Mouse (Mus musculus) G1E (cell line): ENCODE data around the gene Ppp2r5d. TPM values are rescaled to one million over a fixed set of nuclear protein-coding genes. Genes with fewer than 3 reads are reported as not detected.

Experiments used
- ATAC-seq: 2 replicates; pipeline ENCODE4 v1.8.0; 2016; ENCODE audit warnings: mild to moderate bottlenecking; ENCODE audit not compliant: insufficient number of reproducible peaks, poor library complexity, low FRiP score, severe bottlenecking; ENCODE audit errors: extremely low read depth
- DNase-seq: peaks from one replicate; pipeline ENCODE4 v3.0.0; 2012; ENCODE audit warnings: low spot score
- H3K27me3 ChIP-seq: 2 replicates; pipeline ENCODE4 v1.6.1; 2012; ENCODE audit warnings: mild to moderate bottlenecking, low read length, inconsistent platforms; ENCODE audit not compliant: insufficient read depth
- H3K36me3 ChIP-seq: replicated peaks from 2 replicates; pipeline ENCODE3; 2012; ENCODE audit warnings: mild to moderate bottlenecking, inconsistent platforms
- H3K4me1 ChIP-seq: 2 replicates; pipeline ENCODE4 v1.6.1; 2012; ENCODE audit warnings: low read depth, low read length, inconsistent platforms, mixed read lengths; ENCODE audit not compliant: insufficient read depth
- H3K4me3 ChIP-seq: 2 replicates; pipeline ENCODE4 v1.5.1; 2012; ENCODE audit warnings: low read depth, mild to moderate bottlenecking, inconsistent platforms, low read length, moderate library complexity, mixed read lengths
- H3K9me3 ChIP-seq: replicated peaks from 2 replicates; pipeline ENCODE4 v1.6.1; 2012; ENCODE audit warnings: inconsistent platforms
- CTCF ChIP-seq: IDR thresholded peaks from 2 replicates; pipeline ENCODE4 v1.5.1; 2012; ENCODE audit warnings: low read depth, low read length, inconsistent platforms, mixed read lengths
- GATA1 ChIP-seq: IDR thresholded peaks from 2 replicates; pipeline ENCODE4 v1.6.1; 2012; ENCODE audit warnings: borderline replicate concordance, low read length, inconsistent platforms, mixed read lengths
- GATA2 ChIP-seq: IDR thresholded peaks from 2 replicates; pipeline ENCODE4 v1.6.1; 2012; ENCODE audit warnings: low read depth, low read length, inconsistent platforms, borderline replicate concordance
- POLR2AphosphoS5 ChIP-seq: IDR thresholded peaks from 2 replicates; pipeline ENCODE4 v1.6.1; 2012; ENCODE audit warnings: low read depth, low read length, inconsistent platforms; ENCODE audit not compliant: insufficient replicate concordance
- TAL1 ChIP-seq: conservative IDR thresholded peaks from 2 replicates; pipeline ENCODE4 v1.6.1; 2012; ENCODE audit warnings: low read depth, low read length, inconsistent platforms, mixed read lengths
- polyA plus RNA-seq: library from polyadenylated mRNA; stranded (reverse); fragments of >175 nt; gene quantifications from 2 replicates; pipeline ENCODE4 v1.2.3, GENCODE M21; 2012
- total RNA-seq, 2 experiments: library from RNA; stranded (forward) in 1 of 2; stranded (reverse) in 1 of 2; fragments of 200-1000 nt in 1 of 2; fragments of >200 nt in 1 of 2; fragmentation: Nextera tagmentation in 1 of 2; gene quantifications; 2 replicates each; pipeline ENCODE4 v1.2.3; 2014 to 2017

Ppp2r5d gene
- total and polyA plus RNA-seq, 3 experiments = 33.9 to 78.5 (median 55.2) TPM

DNA sequence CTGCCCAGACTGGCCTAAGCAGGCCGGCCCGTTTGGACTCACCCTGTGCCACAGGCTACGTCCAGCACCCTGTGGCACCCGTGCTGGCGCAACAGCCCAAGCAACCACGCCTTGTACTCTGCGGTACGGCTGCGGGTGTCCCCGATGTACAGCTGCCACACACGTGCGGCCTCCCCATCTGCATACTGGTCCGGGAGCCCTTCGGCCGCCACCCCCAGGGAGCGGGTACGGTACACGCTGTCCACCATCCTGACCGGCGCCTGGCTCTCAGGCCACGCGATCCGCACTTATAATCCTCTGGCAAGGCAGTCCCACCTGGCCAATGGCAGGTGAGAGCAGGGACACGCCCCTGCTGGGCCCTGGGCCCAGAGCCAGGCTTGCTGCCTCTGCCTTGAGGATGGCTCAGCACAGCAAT lies 24.0 kb upstream of the Ppp2r5d start, which contains the start of gene Gnmt:
TSS of gene Gnmt (minus strand) at position 265 of the 415 bp plus-strand sequence.
- Histone ChIP-seq H3K4me1 (peaks cover 5% of the 10 kb centered on the region), H3K4me3 (no peak within 1 kb of the TSS), H3K36me3 (peaks cover 39% of the 10 kb centered on the region), H3K27me3 (peaks cover 8% of the 10 kb centered on the region; the same call in 1 of the 2 replicates), H3K9me3 (no peaks in the 10 kb centered on the region)
- ATAC-seq (no peak), DNase-seq (no peak)
- TF ChIP-seq GATA2 (no peak), POLR2AphosphoS5 (no peak), GATA1 (no peak), TAL1 (no peak), CTCF (no peak)

DNA sequence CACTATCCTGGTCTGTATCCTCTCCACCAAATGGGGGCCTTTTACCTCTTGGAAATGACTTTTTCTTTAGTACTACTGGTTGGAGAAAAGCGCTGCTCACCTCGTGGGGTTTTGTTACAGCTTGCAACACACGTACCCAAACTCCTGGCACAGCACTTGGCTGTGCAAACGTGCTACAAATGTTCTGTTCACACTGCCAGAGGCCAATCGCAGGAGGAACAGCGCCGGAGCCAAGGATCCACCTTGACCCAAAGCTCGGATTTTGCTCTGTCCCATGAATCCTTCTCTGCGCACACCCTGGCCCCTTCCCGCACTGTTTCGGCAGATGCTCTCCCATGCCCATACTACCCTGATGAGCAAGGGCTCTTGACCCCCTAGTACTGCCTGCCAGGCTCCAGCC lies 23.6 kb upstream of the Ppp2r5d start:
- TF ChIP-seq GATA2 = no peak
- no peak for TF ChIP-seq POLR2AphosphoS5
- TF ChIP-seq GATA1 = no peak
- TF ChIP-seq TAL1 = no peak
- no peak for TF ChIP-seq CTCF
- peaks cover 4% of the 10 kb centered on the region for H3K4me1 ChIP-seq
- no peak for DNase-seq
- no peak for ATAC-seq
- H3K36me3 ChIP-seq = peaks cover 39% of the 10 kb centered on the region
- H3K4me3 ChIP-seq = no peak overlapping the region
- H3K27me3 ChIP-seq = peaks cover 8% of the 10 kb centered on the region; the same call in 1 of the 2 replicates
- H3K9me3 ChIP-seq = no peaks in the 10 kb centered on the region

DNA sequence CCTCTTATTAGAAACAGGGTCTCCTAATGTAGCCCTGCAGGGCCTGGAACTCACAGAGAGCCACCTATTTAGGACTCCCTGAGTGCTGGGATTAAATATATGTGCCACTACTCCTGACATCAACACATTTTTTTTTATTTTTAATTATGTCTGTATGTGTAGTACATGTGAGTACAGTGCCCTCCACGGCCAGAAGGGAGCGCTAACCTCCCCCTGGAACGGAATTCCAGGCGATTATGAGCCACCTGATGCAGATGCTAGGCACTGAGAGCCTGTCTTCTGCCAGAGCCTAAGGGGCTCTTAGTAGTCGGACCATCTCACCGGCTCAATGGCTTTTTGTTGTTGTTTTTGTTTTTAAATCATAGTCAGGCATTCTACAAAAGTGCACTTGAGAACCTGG lies 23.1 kb upstream of the Ppp2r5d start:
- Histone ChIP-seq H3K36me3 (peaks cover 43% of the 10 kb centered on the region), H3K4me3 (no peak overlapping the region), H3K4me1 (peaks cover 3% of the 10 kb centered on the region; the same call in 1 of the 2 replicates), H3K9me3 (no peaks in the 10 kb centered on the region), H3K27me3 (peaks cover 8% of the 10 kb centered on the region; the same call in 1 of the 2 replicates)
- no peak for TF ChIP-seq POLR2AphosphoS5
- TF ChIP-seq TAL1 = no peak
- no peak for TF ChIP-seq GATA2
- peak; percentile 22; the same call in 1 of the 2 replicates for TF ChIP-seq CTCF
- TF ChIP-seq GATA1 = no peak
- no peak for ATAC-seq
- no peak for DNase-seq

DNA sequence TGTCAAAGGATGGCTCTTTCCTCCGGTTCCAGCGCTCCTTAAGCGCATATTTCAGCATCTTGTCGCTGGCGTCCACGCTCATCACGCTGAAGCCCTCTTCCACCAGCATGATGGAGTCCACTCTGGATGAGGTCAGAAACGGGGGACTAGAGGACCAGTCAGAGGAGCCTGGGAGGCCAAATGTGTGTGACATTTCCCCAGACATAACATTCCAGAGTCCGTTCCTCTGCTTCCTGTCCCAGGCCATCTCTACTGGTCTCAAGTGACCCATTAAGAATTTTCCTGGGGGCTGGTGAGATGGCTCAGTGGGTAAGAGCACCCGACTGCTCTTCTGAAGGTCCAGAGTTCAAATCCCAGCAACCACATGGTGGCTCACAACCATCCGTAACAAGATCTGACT lies 22.4 kb upstream of the Ppp2r5d start:
- no peak overlapping the region for H3K4me3 ChIP-seq
- H3K9me3 ChIP-seq = no peaks in the 10 kb centered on the region
- ATAC-seq (no peak), DNase-seq (no peak)
- no peak for TF ChIP-seq POLR2AphosphoS5
- TF ChIP-seq TAL1 = no peak
- no peak for TF ChIP-seq CTCF
- TF ChIP-seq GATA1 = no peak
- TF ChIP-seq GATA2 = no peak
- peaks cover 8% of the 10 kb centered on the region; the same call in 1 of the 2 replicates for H3K27me3 ChIP-seq
- peaks cover 3% of the 10 kb centered on the region; the same call in 1 of the 2 replicates for H3K4me1 ChIP-seq
- H3K36me3 ChIP-seq = peaks cover 50% of the 10 kb centered on the region

DNA sequence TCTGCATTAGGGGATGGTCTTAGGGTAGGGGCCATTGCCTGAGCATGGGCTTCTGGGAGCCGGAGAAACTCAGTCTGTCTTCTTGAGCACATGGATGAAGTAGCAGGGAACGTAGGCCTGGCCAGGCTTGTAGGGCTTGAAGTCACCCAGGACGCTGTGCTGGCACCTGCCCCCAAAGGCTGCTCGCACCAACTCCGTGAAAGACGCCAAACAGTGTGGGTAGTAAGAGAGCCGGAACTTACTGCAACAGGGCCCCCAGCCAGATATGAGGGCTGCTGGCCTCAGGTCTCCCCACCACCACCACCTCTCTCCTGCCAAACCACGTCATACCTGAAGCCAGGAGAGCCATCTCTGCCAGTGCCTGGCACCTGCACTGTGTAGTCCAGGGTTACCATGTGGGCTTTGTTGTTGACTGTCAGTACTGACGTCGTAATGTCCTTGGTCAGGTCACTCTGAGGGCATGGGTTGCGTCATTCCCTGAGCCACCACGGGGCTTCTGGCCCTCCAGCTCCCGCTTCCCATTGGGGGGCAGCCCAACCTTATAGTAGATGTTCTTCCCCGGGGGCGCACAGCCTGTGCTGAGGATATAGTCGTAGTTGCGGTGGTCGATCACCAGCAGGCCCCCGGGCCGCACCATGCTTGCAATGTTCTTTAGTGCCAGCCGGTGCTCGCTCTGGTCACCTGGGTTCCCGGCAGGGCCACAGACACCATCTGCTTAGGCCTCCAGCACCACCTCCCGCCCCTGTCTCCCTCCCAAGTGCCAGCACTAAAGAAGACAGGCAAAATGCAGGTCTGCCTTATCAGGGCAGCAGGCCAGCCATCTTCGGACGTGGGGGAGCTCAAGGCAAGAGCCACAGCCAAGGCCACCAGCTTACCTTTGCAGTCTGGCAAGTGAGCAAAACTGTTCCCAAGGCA lies 21.1 kb upstream of the Ppp2r5d start:
- ATAC-seq = no peak
- no peaks in the 10 kb centered on the region for H3K9me3 ChIP-seq
- no peak overlapping the region for H3K4me3 ChIP-seq
- TF ChIP-seq POLR2AphosphoS5 = no peak
- no peak; the same call in 1 of the 2 replicates for TF ChIP-seq CTCF
- TF ChIP-seq GATA2 = no peak
- TF ChIP-seq GATA1 = no peak
- no peak for TF ChIP-seq TAL1
- H3K4me1 ChIP-seq = peaks cover 3% of the 10 kb centered on the region; the same call in 1 of the 2 replicates
- H3K27me3 ChIP-seq = peaks cover 8% of the 10 kb centered on the region; the same call in 1 of the 2 replicates
- DNase-seq = no peak
- peaks cover 63% of the 10 kb centered on the region for H3K36me3 ChIP-seq

DNA sequence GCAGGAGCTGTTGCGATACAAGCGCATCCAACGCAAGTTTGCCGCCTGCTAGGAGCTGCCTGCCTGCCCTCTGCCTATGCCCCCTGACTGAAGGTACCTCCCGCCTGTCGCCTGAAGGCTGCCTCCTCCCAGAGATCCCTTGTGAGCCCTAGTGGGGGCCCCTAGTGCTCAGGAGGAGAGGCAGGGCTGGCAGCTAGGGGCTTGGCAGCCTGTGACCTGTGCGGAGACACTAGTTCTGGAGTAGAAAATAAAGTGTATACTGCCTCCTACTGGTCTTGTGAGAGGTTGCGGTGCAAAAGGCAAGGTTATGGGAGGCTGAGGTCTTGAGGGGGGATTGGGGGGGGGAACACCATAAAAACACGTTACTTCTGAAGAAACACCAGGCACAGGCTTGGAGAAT lies 20.4 kb upstream of the Ppp2r5d start:
- ATAC-seq (no peak), DNase-seq (peak; percentile 29)
- Histone ChIP-seq H3K27me3 (peaks cover 8% of the 10 kb centered on the region; the same call in 1 of the 2 replicates), H3K9me3 (no peaks in the 10 kb centered on the region), H3K4me3 (no peak overlapping the region), H3K36me3 (peaks cover 70% of the 10 kb centered on the region), H3K4me1 (peaks cover 3% of the 10 kb centered on the region; the same call in 1 of the 2 replicates)
- TF ChIP-seq CTCF (peak; percentile 25; the same call in 1 of the 2 replicates), POLR2AphosphoS5 (no peak)
